Mouse (Mus musculus) Muller cell, postnatal 12 days (primary cell): Measurements from ENCODE around the gene Hoxc4.

Experiments used
- DNase-seq: peaks from one replicate; pipeline ENCODE4 v3.0.0-alpha.2; 2015; ENCODE audit errors: inconsistent ontology term

Hoxc4 gene

GRCm38 (mm10) chr15:102990461-102991397, 28.0 kb upstream of the Hoxc4 start, which contains the start of gene Hoxc8:
Gene Hoxc8, plus strand, starts transcription at chr15:102990607.
- no peak for DNase-seq

- DNase-seq: no peak
Observed at GRCm38 (mm10) chr15:102991782-102992181, 27.0 kb upstream of the Hoxc4 start.

GRCm38 (mm10) chr15:102992206-102992605, 26.5 kb upstream of the Hoxc4 start:
- no peak for DNase-seq

- DNase-seq: no peak
Observed at GRCm38 (mm10) chr15:102992863-102993262, 25.9 kb upstream of the Hoxc4 start.

- no peak for DNase-seq
Observed at GRCm38 (mm10) chr15:102996548-102996947, 22.2 kb upstream of the Hoxc4 start.

GRCm38 (mm10) chr15:102997431-102997830, 21.3 kb upstream of the Hoxc4 start:
- no peak for DNase-seq

GRCm38 (mm10) chr15:102997939-102998355, 20.8 kb upstream of the Hoxc4 start, which contains the start of gene Hoxc6:
Gene Hoxc6, plus strand, starts transcription at chr15:102998257.
- DNase-seq: no peak

- no peak for DNase-seq
Observed at GRCm38 (mm10) chr15:102998608-102999182, 20.0 kb upstream of the Hoxc4 start.

- DNase-seq: peak; percentile 73
Observed at GRCm38 (mm10) chr15:102999183-102999831, 19.4 kb upstream of the Hoxc4 start.

- no peak for DNase-seq
Observed at GRCm38 (mm10) chr15:102999955-103000354, 18.8 kb upstream of the Hoxc4 start.

- DNase-seq: no peak
Observed at GRCm38 (mm10) chr15:103000501-103000901, 18.2 kb upstream of the Hoxc4 start.

- DNase-seq: no peak
Observed at GRCm38 (mm10) chr15:103001370-103001769, 17.4 kb upstream of the Hoxc4 start.

- DNase-seq: no peak
Observed at GRCm38 (mm10) chr15:103002156-103002555, 16.6 kb upstream of the Hoxc4 start.

GRCm38 (mm10) chr15:103002821-103003448, 15.8 kb upstream of the Hoxc4 start:
- no peak for DNase-seq

- DNase-seq: no peak
Observed at GRCm38 (mm10) chr15:103005308-103005707, 13.4 kb upstream of the Hoxc4 start.

- DNase-seq: no peak
Observed at GRCm38 (mm10) chr15:103005797-103006196, 12.9 kb upstream of the Hoxc4 start.

GRCm38 (mm10) chr15:103006326-103006725, 12.4 kb upstream of the Hoxc4 start:
- no peak for DNase-seq

- DNase-seq: no peak
Observed at GRCm38 (mm10) chr15:103009265-103010111, 9.2 kb upstream of the Hoxc4 start.

- DNase-seq: no peak
Observed at GRCm38 (mm10) chr15:103010112-103010846, 8.5 kb upstream of the Hoxc4 start.

- DNase-seq: no peak
Observed at GRCm38 (mm10) chr15:103010847-103011555, 7.7 kb upstream of the Hoxc4 start.
